Mouse (Mus musculus) spleen, adult 2 months (tissue): Measurements from ENCODE around the gene Ldlrad3. TPM values are rescaled to one million over a fixed set of nuclear protein-coding genes. Genes with fewer than 3 reads are reported as not detected.
A peak's percentile ranks its signal among the peaks of the same experiment; 100 is the strongest.

Source experiments
- DNase-seq, 2 experiments: peaks; one replicate each; pipeline versions ENCODE4 v3.0.0 to v3.0.0-alpha.2; 2012 to 2021; ENCODE audit warnings: low spot score in 2 of 2, low read depth in 1 of 2
- H3K27ac ChIP-seq: fragments of 200-500 bp; 2 replicates; pipeline ENCODE4 v1.5.1; 2012; ENCODE audit warnings: low read length, inconsistent platforms; ENCODE audit not compliant: insufficient read depth
- H3K27me3 ChIP-seq: fragments of 200-500 bp; 2 replicates; pipeline ENCODE4 v1.6.1; 2012; ENCODE audit warnings: mild to moderate bottlenecking, moderate library complexity, low read length, inconsistent platforms; ENCODE audit not compliant: control insufficient read depth, insufficient read depth
- H3K36me3 ChIP-seq: fragments of 200-500 bp; 2 replicates; pipeline ENCODE4 v1.6.1; 2012; ENCODE audit warnings: mild to moderate bottlenecking, low read length, inconsistent platforms; ENCODE audit not compliant: control insufficient read depth, insufficient read depth
- H3K4me1 ChIP-seq: fragments of 200-500 bp; 2 replicates; pipeline ENCODE4 v1.6.1; 2011; ENCODE audit warnings: inconsistent platforms; ENCODE audit not compliant: control insufficient read depth, insufficient read depth, insufficient read length
- H3K4me3 ChIP-seq: fragments of 200-500 bp; 2 replicates; pipeline ENCODE4 v1.5.1; 2011; ENCODE audit warnings: mild to moderate bottlenecking, inconsistent platforms; ENCODE audit not compliant: insufficient read depth, insufficient read length; ENCODE audit errors: extremely low read depth
- CTCF ChIP-seq: fragments of 200-500 bp; IDR thresholded peaks from 2 replicates; pipeline ENCODE4 v1.5.1; 2011; ENCODE audit warnings: mild to moderate bottlenecking, inconsistent platforms; ENCODE audit not compliant: insufficient read depth, insufficient read length, insufficient replicate concordance; ENCODE audit errors: extremely low read depth
- POLR2A ChIP-seq: fragments of 200-500 bp; IDR thresholded peaks from 2 replicates; pipeline ENCODE4 v1.6.1; 2011; ENCODE audit warnings: low read depth, low read length, inconsistent platforms
- WGBS: fragments of 180-500 bp; shearing (Covaris S2); methylation state at CpG from one replicate; pipeline ENCODE4 v1.1.7; 2018; 5-methylcytosine and 5-hydroxymethylcytosine counted together
- polyA plus RNA-seq: library from polyadenylated mRNA; depleted of rRNA; stranded (reverse); fragments of >200 nt; gene quantifications from 2 replicates; pipeline ENCODE4 v1.2.3, GENCODE M21; 2012

Gene Ldlrad3
- polyA plus RNA-seq, 1 experiment: 3.5 TPM

- WGBS: 31% methylated on average over 7 of the region's 7 CpGs
- Histone ChIP-seq H3K27me3 (no peaks in the 10 kb centered on the region), H3K4me1 (peaks cover 35% of the 10 kb centered on the region), H3K36me3 (no peaks in the 10 kb centered on the region), H3K4me3 (peak overlapping the region; percentile 50; the same call in 1 of the 2 replicates), H3K27ac (peak overlapping the region; percentile 87)
- DNase-seq: peak; percentile 59 to 69
- peak; percentile 62 for TF ChIP-seq POLR2A
- TF ChIP-seq CTCF: no peak
Measured at GRCm38 (mm10) chr2:102038895-102039667, 147.1 kb downstream of the Ldlrad3 start.

GRCm38 (mm10) chr2:102038229-102038894 is 147.8 kb downstream of the Ldlrad3 start:
- Histone ChIP-seq H3K4me3 (no peak overlapping the region), H3K36me3 (no peaks in the 10 kb centered on the region), H3K27ac (peak overlapping the region; percentile 54), H3K27me3 (no peaks in the 10 kb centered on the region), H3K4me1 (peaks cover 41% of the 10 kb centered on the region)
- TF ChIP-seq POLR2A (no peak), CTCF (no peak)
- WGBS: 65% methylated on average over 10 of the region's 10 CpGs
- DNase-seq: no peak

GRCm38 (mm10) chr2:102036665-102037511 is 149.3 kb downstream of the Ldlrad3 start:
- 23% methylated on average over 18 of the region's 18 CpGs for WGBS
- Histone ChIP-seq H3K27ac (peak overlapping the region; percentile 38), H3K36me3 (no peaks in the 10 kb centered on the region), H3K4me1 (peaks cover 45% of the 10 kb centered on the region), H3K27me3 (no peaks in the 10 kb centered on the region), H3K4me3 (peak overlapping the region; percentile 39)
- TF ChIP-seq CTCF (no peak), POLR2A (peak; percentile 30)
- DNase-seq: peak in 1 of 2 experiments; percentile 21

- Histone ChIP-seq H3K27me3 (no peaks in the 10 kb centered on the region), H3K36me3 (no peaks in the 10 kb centered on the region), H3K4me3 (no peak overlapping the region), H3K4me1 (peaks cover 34% of the 10 kb centered on the region; the same call in 1 of the 2 replicates), H3K27ac (no peak overlapping the region)
- no peak for DNase-seq
- TF ChIP-seq POLR2A: no peak
- no peak for TF ChIP-seq CTCF
- 36% methylated on average over 11 of the region's 11 CpGs for WGBS
Measured at GRCm38 (mm10) chr2:102034513-102034879, 151.7 kb downstream of the Ldlrad3 start.

- 46% methylated on average over 9 of the region's 9 CpGs for WGBS
- Histone ChIP-seq H3K36me3 (no peaks in the 10 kb centered on the region), H3K4me1 (peaks cover 32% of the 10 kb centered on the region; the same call in 1 of the 2 replicates), H3K27ac (no peak overlapping the region), H3K4me3 (no peak overlapping the region), H3K27me3 (no peaks in the 10 kb centered on the region)
- DNase-seq: no peak
- TF ChIP-seq CTCF (no peak), POLR2A (no peak)
Measured at GRCm38 (mm10) chr2:102033818-102034512, 152.2 kb downstream of the Ldlrad3 start.
